Mouse (Mus musculus): ENCODE measurements around the gene Rrp15. TPM values are rescaled to one million over a fixed set of nuclear protein-coding genes. Genes with fewer than 3 reads are reported as not detected.
"Not testable (repeated sequence)": the region's sequence is repeated elsewhere in the genome, so short reads cannot be mapped to it uniquely, and the experiment has no call there.

The Rrp15 gene
- 2.3 and 3.4 TPM in 2 replicates for polyA plus RNA-seq (2012; rRNA removed)

GRCm38 (mm10) chr1:186748724-186749653, at the start of gene Rrp15:
Rrp15 (minus strand) TSS chr1:186749358.
- H3K4me1 ChIP-seq (ENCODE audit: control insufficient read depth, insufficient read depth, low read length): peaks cover 4% of the 10 kb centered on the region; the same call in 1 of the 2 replicates
- TF ChIP-seq POLR2A (IDR thresholded peaks at IDR 0.05; ENCODE audit: borderline replicate concordance, extremely low read depth, low read depth, low read length) (peak; percentile 75; the same call in 1 of the 2 replicates), CTCF (IDR thresholded peaks at IDR 0.05; ENCODE audit: insufficient read depth, low read length) (no peak)
- under 1% methylated on average over 46 of the region's 46 CpGs for WGBS
- H3K4me3 ChIP-seq (replicated peaks; ENCODE audit: extremely low read depth, low read depth, low read length): peak within 1 kb of the TSS; percentile 94
- DNase-seq: peak; percentile 86

- TF ChIP-seq POLR2A (IDR thresholded peaks at IDR 0.05; ENCODE audit: borderline replicate concordance, extremely low read depth, low read depth, low read length): no peak
- TF ChIP-seq CTCF (IDR thresholded peaks at IDR 0.05; ENCODE audit: insufficient read depth, low read length): no peak
- Histone ChIP-seq H3K4me1 (ENCODE audit: control insufficient read depth, insufficient read depth, low read length) (no peaks in the 10 kb centered on the region), H3K4me3 (replicated peaks; ENCODE audit: extremely low read depth, low read depth, low read length) (no peak overlapping the region)
- DNase-seq: no peak
- 69% methylated on average over 6 of the region's 6 CpGs for WGBS
Measured at GRCm38 (mm10) chr1:186797991-186798390, 48.8 kb upstream of the Rrp15 start.

- Histone ChIP-seq H3K4me1 (ENCODE audit: control insufficient read depth, insufficient read depth, low read length) (no peaks in the 10 kb centered on the region), H3K4me3 (replicated peaks; ENCODE audit: extremely low read depth, low read depth, low read length) (no peak overlapping the region)
- 77% methylated on average over 4 of the region's 4 CpGs for WGBS
- TF ChIP-seq CTCF (IDR thresholded peaks at IDR 0.05; ENCODE audit: insufficient read depth, low read length): no peak
- TF ChIP-seq POLR2A (IDR thresholded peaks at IDR 0.05; ENCODE audit: borderline replicate concordance, extremely low read depth, low read depth, low read length): no peak
- DNase-seq: no peak
Measured at GRCm38 (mm10) chr1:186785359-186785758, 36.2 kb upstream of the Rrp15 start.

- Histone ChIP-seq H3K4me3 (replicated peaks; ENCODE audit: extremely low read depth, low read depth, low read length) (no peak overlapping the region), H3K4me1 (ENCODE audit: control insufficient read depth, insufficient read depth, low read length) (0 out of 2 replicates have a peak, but pooled peaks cover 3% of the 10 kb centered on the region)
- peak; percentile 4 for DNase-seq
- WGBS: 32% methylated on average over 2 of the region's 2 CpGs
- TF ChIP-seq CTCF (IDR thresholded peaks at IDR 0.05; ENCODE audit: insufficient read depth, low read length) (no peak), POLR2A (IDR thresholded peaks at IDR 0.05; ENCODE audit: borderline replicate concordance, extremely low read depth, low read depth, low read length) (no peak)
Measured at GRCm38 (mm10) chr1:186780826-186781225, 31.7 kb upstream of the Rrp15 start.

- 52% methylated on average over 3 of the region's 3 CpGs for WGBS
- TF ChIP-seq POLR2A (IDR thresholded peaks at IDR 0.05; ENCODE audit: borderline replicate concordance, extremely low read depth, low read depth, low read length) (no peak), CTCF (IDR thresholded peaks at IDR 0.05; ENCODE audit: insufficient read depth, low read length) (no peak)
- no peak for DNase-seq
- Histone ChIP-seq H3K4me1 (ENCODE audit: control insufficient read depth, insufficient read depth, low read length) (no peaks in the 10 kb centered on the region), H3K4me3 (replicated peaks; ENCODE audit: extremely low read depth, low read depth, low read length) (no peak overlapping the region)
Measured at GRCm38 (mm10) chr1:186773124-186773523, 24.0 kb upstream of the Rrp15 start.

- no peak overlapping the region for H3K4me3 ChIP-seq (replicated peaks; ENCODE audit: extremely low read depth, low read depth, low read length)
- 62% methylated on average over 8 of the region's 8 CpGs for WGBS
Measured at GRCm38 (mm10) chr1:186772547-186773077, 23.5 kb upstream of the Rrp15 start.

GRCm38 (mm10) chr1:186772005-186772404, 22.8 kb upstream of the Rrp15 start:
- DNase-seq: no peak
- Histone ChIP-seq H3K4me3 (replicated peaks; ENCODE audit: extremely low read depth, low read depth, low read length) (no peak overlapping the region), H3K4me1 (ENCODE audit: control insufficient read depth, insufficient read depth, low read length) (no peaks in the 10 kb centered on the region)
- 56% methylated on average over 6 of the region's 6 CpGs for WGBS
- TF ChIP-seq CTCF (IDR thresholded peaks at IDR 0.05; ENCODE audit: insufficient read depth, low read length) (no peak), POLR2A (IDR thresholded peaks at IDR 0.05; ENCODE audit: borderline replicate concordance, extremely low read depth, low read depth, low read length) (no peak)

More at GRCm38 (mm10) chr1:186772547-186773077, 23.5 kb upstream of the Rrp15 start:
- DNase-seq: no peak
- TF ChIP-seq POLR2A (IDR thresholded peaks at IDR 0.05; ENCODE audit: borderline replicate concordance, extremely low read depth, low read depth, low read length) (no peak), CTCF (IDR thresholded peaks at IDR 0.05; ENCODE audit: insufficient read depth, low read length) (no peak)
- no peaks in the 10 kb centered on the region for H3K4me1 ChIP-seq (ENCODE audit: control insufficient read depth, insufficient read depth, low read length)

GRCm38 (mm10) chr1:186770659-186771058, 21.5 kb upstream of the Rrp15 start:
- H3K4me1 ChIP-seq (ENCODE audit: control insufficient read depth, insufficient read depth, low read length): no peaks in the 10 kb centered on the region
- 70% methylated on average over 5 of the region's 5 CpGs for WGBS
- H3K4me3 ChIP-seq (replicated peaks; ENCODE audit: extremely low read depth, low read depth, low read length): no peak overlapping the region
- DNase-seq: no peak
- TF ChIP-seq CTCF (IDR thresholded peaks at IDR 0.05; ENCODE audit: insufficient read depth, low read length) (no peak), POLR2A (IDR thresholded peaks at IDR 0.05; ENCODE audit: borderline replicate concordance, extremely low read depth, low read depth, low read length) (no peak)

GRCm38 (mm10) chr1:186768392-186768791, 19.2 kb upstream of the Rrp15 start:
- no peak for TF ChIP-seq POLR2A (IDR thresholded peaks at IDR 0.05; ENCODE audit: borderline replicate concordance, extremely low read depth, low read depth, low read length)
- no peak for TF ChIP-seq CTCF (IDR thresholded peaks at IDR 0.05; ENCODE audit: insufficient read depth, low read length)
- no peaks in the 10 kb centered on the region for H3K4me1 ChIP-seq (ENCODE audit: control insufficient read depth, insufficient read depth, low read length)
- no peak for DNase-seq
- WGBS: 84% methylated on average over 1 of the region's 1 CpGs
- H3K4me3 ChIP-seq (replicated peaks; ENCODE audit: extremely low read depth, low read depth, low read length): no peak overlapping the region

GRCm38 (mm10) chr1:186763451-186763850, 14.3 kb upstream of the Rrp15 start:
- 62% methylated on average over 6 of the region's 6 CpGs for WGBS
- DNase-seq; H3K4me3 ChIP-seq (replicated peaks; ENCODE audit: extremely low read depth, low read depth, low read length); H3K4me1 ChIP-seq (ENCODE audit: control insufficient read depth, insufficient read depth, low read length): not testable (repeated sequence)

All from lung, adult 2 months (tissue).